Mouse (Mus musculus) cerebellum, adult 2 months (tissue): Measurements from ENCODE around the gene Gm17482.

Source experiments
- CTCF ChIP-seq: fragments of 200-500 bp; IDR thresholded peaks from 2 replicates; pipeline ENCODE4 v1.5.1; 2011; ENCODE audit warnings: low read depth, mild to moderate bottlenecking, control low read depth, low read length, moderate library complexity, borderline replicate concordance; ENCODE audit not compliant: insufficient read depth
- POLR2A ChIP-seq: fragments of 200-500 bp; IDR thresholded peaks from 2 replicates; pipeline ENCODE4 v1.6.1; 2011; ENCODE audit warnings: low read length, control low read depth, borderline replicate concordance; ENCODE audit not compliant: insufficient read depth

- TF ChIP-seq CTCF (no peak), POLR2A (no peak)
Observed at GRCm38 (mm10) chr6:115231836-115232235, 4.7 kb downstream of the Gm17482 start.
